Mouse (Mus musculus) lung, postnatal 4 days (tissue): ENCODE data around the gene Gm11634.
"Not testable (repeated sequence)": the region's sequence is repeated elsewhere in the genome, so short reads cannot be mapped to it uniquely, and the experiment has no call there.

Experiments
- DNase-seq, 2 experiments: peaks; one replicate each; pipeline ENCODE4 v3.0.0; 2021

The Gm11634 gene

DNA sequence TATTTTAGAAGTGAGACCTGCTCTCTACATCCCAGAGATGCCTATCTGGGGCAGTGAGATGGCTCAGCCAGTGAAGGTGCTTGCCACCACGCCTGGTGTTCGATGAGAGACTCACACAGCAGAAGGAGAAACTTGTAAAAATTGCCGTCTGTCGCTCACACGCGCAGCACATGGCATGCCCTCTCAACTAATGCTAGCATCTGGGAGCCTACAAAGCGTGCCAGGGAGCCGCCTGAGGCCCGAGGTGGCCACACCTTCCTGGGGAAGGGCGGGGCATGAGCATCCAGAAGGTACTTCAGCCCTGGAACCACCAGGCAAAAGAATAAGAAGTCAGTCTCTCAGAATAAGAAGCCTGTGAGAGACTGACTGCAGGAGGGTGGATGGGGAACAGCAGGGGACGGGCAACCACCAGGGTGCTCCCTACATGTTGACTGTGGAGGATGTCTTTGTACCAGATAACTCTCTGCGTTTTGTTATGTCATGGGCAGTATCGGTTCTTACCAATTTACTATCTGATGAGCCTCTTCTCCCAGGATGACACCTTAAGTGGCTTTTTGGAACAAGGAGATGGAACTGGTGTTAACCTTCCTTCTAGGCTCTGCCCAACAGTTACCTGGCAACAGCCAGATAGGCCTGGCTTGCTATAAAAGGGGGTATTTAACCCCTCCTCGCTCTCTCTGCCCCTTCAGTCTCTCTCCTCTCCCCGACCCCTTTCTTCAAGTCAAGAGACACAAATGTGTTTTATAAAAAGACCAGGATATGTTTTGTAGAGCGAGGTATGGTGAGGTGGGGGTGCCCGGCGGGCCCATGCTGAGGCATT is 18.1 kb upstream of the Gm11634 start:
- no peak for DNase-seq

DNA sequence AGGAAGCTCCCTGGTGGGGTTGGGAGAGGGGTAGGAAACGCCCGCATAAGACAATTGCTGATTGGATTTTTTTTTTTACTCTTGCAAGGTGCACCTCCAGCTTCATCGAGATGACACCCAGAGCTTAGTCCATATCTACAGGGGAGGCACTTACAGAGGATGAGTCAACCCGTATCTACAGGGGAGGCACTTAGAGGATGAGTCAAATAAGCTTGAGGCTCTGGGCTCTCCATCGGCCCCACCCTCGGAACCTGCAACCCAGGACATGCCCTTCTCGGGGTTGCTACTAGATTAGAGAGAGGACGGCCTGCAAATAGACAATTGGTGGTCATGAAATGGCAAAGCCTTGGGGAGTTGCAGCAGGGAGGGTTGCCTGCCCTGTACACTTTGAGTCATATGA is 17.0 kb upstream of the Gm11634 start:
- DNase-seq = no peak

DNA sequence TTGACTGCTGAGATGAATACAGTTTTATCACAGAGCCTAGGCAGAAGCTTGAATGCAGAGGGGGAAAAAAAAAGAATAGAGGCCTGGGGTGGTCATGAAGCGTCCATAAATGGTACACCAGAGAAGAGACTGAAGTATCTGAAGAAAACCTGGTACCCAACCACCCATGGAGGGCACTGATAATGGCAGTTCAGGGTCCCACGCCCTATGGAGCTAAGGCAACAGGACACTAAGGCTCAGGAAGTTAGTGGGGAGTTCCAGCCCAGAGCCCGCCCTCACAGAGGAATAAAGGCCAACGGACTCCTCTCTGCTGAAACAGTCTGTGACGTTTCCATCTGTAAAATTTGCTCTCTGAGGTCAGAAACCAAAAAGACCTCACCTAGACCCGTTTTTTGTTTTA is 16.3 kb upstream of the Gm11634 start:
- DNase-seq = no peak

DNA sequence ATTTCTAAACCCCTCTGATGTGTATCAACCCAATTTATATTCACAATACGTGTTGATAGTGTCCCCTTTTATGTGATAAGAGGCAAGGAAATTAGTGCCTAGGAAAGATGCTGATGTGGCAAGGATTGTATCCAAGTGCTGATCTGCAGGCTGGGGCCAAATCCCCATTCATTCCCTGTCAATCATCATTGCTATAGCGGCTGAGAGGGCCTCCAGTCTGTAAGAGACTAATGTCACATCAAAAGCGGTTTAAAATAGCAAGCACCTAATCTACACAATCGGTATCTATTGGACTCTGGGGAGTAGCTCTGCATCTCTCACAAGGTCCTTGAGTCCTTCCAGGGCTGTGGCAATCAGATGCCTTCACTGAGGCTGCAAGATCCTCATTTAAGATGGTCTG is 15.1 kb upstream of the Gm11634 start:
- DNase-seq = no peak

DNA sequence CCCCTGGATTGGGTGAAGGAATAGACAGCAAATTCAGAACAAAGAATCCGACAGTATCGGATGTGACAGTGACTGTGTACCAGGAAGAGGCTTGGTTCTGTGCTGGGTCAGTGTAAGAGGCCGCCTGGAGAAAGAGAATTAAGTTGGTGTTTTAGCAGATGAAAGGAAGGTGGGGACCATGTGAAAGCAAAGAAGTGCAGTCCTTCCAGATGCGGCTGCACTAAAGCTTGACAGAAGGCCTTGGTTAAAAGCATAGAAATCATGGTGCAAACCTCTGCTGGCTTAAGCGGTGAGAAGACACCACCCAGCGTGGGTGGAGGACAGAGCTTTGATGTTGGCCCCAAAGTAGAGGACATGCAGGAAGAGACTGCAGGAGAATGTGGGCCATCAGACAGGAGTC is 14.5 kb upstream of the Gm11634 start:
- no peak for DNase-seq

DNA sequence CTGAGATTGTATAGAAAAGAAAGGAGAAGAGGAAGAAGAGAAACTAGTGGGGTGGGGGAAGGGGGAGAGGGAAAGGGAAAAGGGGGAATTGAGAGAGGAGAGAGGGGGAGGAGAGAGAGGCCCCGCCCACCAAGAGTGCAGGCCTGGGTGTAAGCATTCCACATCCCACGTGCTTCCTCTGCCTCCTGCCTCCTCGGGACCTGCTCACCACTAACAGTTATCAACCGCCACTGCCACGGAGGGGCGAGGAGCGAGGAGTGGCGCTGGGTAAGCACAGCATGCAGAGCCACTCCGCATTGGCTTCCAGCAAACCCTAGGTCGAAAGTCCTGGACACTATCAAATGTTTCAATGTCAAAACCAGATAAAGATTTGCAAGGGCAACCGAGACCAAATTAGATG is 11.4 kb upstream of the Gm11634 start:
- no peak for DNase-seq

DNA sequence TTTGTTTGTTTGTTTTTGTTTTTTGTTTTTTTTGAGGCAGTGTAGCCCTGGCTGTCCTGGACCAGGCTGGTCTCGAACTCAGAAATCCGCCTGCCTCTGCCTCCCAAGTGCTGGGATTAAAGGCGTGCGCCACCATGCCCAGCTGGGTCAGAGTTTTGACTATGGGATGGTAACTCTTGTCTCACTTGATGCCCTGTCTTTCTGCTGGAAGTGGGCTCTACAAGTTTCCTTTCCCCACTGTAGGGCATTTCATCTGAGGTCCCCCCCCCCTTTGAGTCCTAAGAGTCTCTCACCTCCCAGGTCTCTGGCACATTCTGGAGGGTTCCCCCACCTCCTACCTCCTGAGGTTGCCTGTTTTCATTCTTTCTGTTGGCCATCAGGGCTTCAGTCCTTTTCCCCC is 8.1 kb upstream of the Gm11634 start:
- not testable (repeated sequence) for DNase-seq

DNA sequence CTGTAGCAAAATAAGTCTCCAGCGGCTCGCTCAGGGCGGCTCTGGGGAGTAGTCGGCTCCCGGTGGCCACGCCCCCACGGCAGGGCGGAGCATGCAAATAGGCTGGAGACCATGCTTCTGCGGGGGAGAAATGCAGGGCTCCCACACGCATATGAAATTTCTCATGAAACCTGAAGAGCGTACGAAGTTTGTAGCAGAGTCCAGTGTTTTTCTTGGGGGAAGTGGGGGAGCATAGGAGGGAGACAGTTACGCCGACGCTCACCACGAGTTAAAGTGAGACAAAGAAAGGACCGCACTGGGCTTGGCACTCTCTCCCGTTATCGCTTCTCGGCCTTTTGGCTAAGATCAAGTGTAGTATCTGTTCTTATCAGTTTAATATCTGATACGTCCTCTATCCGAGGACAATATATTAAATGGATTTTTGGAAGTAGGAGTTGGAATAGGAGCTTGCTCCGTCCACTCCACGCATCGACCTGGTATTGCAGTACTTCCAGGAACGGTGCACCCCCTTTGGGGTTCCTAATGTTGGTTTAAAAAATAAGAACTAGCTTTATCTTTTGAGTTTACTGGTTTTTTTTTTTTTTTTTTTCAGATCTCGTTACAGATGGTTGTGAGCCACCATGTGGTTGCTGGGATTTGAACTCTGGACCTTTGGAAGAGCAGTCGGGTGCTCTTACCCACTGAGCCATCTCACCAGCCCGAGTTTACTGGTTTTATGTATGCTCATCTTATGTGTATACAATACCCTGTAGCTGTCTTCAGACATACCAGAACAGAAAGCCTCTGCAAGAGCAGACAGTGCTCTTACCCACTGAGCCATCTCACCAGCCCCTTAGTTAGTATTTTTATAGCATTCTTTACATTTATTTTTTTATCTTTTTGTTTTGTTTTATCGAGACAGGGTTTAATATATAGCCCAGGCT is 5.7 kb upstream of the Gm11634 start:
- DNase-seq = peak; percentile 77 to 83

DNA sequence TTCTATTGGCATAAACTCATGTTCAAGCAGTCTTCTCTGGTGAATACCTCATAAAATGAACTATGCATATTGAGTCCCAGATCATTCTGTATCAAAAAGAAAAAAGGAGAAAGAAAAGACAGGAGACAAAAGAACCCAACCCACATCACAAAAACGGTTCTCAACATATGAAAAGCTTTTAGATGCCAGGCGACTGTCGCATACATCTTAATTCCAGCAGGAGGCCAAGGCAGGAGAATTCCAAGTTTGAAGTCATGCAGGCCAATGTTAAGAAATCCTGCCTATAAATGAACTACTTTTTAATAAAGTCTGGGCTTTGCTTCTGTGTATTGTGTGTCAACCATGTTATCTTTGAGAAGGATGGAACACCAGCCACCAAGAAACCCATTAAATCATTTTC is 5.1 kb upstream of the Gm11634 start:
- DNase-seq = no peak

DNA sequence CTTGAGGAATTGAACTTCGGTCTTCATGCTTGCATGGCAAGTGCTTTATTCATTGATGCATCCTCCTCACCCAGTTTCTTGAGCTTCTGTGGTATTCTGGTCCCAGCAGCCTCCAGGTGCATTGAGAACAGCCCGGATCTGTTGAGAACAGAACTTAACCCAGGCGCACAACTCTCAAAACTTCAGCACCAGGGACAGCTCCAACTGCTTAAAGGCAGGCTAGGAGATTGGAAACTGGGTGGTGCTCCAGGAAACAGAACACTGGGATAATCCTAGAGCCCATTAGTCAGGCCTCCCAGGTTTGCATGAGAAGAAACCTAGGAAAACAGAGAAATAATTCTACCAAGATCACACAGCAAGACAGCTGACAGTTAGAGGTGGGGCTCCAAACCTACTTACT is 3.4 kb upstream of the Gm11634 start:
- DNase-seq = peak; percentile 38 to 72

DNA sequence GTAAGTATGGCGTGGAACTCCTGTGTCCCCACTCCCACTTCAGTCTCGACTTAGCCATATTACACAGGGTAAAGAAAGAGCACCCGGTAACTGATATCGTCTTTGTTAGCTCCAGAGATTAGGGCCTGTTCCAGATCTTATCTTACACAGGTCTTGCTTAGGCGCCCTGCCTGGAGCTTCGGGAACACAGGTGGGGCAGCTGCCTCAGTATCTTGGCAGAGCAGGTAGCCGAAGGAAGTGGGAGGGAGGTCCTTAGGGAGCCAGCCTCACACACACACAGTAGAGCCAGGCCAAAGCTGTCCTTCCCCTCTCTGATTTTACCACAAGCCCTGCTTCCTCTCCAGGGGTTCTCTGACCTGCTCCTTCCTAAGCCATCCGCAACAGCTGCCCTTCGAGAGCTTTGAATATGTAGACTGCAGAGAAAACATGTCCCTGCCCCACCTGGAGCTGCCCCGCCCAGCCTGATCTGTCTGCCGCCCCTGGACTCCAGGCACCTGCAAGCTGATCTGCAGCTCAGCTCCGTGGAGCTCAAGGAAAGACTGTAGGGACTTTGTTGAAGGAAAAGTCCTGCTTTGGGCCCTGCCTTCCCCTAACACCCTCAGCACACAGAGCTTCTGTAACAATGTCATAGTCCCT is 8.9 kb downstream of the Gm11634 start:
- no peak for DNase-seq

DNA sequence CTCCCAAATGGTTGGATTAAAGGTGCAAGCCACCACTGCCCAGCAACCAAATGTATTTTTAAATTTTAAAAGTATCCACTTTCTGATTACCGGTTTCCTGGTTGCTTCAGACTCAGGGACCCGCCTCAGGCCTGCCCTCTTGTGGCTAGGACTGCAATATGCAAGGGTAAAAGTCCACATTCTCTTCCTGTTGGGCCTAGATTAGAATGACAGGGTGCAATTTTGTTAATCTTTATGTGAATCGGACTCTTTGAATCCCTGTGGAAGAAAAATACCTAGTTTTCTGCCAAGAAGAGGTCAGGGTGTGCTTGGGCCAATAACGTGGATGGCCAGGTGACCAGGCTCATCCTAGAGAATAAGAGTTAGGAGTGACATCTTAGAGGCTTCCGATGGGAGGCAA is 9.6 kb downstream of the Gm11634 start:
- peak; percentile 54 to 74 for DNase-seq

DNA sequence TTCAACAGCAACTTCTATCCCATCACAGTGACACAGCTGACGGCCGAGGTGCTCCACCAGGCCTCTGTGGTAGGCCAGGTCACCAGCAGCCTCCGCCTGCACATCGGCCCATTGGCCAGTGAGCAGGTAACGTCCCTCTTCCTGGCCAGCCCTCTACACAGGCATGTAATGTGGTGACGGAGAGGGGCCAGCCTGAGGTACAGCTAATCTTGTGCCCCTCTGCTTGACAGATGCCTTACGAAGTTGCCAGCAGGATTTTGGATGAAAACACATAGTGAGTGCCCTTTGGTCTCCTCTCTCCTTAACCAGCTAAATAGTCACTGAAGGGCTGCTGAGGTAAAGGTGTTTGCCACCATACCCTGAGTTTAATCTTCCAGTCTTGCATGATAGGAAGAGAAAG is 10.2 kb downstream of the Gm11634 start:
- DNase-seq = no peak

DNA sequence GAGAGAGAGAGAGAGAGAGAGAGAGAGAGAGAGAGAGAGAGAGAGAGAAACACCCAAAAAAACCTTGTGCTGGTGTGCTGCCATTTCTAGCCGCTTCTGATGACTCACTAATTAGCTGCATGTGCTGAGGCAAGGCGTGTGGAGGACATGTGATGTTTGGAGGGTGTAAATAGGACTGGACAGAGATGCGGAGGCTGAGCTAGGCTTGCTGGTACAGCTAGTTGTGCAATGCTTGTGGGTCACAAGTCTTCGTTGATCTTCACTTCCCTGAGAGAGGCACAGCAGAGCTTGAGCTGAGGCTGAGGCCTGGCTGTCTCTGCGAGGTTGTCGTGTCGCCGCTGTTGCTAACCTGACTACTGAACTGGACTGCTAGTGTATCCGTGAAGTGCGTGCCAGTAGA is 11.4 kb downstream of the Gm11634 start:
- DNase-seq = peak; percentile 32 to 45

DNA sequence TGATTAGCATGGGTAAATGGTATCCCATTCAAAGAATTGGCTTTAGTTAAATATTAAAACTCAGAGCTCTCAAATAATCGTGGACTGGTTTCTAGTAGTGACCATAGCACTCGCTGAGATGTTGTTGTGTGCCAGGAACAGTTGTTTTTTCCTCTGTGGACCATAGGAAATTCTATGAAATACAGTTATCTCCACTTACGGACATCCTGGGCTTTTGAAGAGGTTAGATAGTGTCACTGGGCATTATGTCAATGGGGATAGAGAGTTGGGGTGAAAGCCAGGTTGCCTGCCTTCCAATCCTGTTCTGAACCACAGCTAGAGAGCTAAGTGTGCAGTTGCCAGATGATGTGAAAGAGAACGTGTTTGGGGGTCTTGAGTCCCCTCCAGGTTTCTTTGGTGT is 13.3 kb downstream of the Gm11634 start:
- no peak for DNase-seq

DNA sequence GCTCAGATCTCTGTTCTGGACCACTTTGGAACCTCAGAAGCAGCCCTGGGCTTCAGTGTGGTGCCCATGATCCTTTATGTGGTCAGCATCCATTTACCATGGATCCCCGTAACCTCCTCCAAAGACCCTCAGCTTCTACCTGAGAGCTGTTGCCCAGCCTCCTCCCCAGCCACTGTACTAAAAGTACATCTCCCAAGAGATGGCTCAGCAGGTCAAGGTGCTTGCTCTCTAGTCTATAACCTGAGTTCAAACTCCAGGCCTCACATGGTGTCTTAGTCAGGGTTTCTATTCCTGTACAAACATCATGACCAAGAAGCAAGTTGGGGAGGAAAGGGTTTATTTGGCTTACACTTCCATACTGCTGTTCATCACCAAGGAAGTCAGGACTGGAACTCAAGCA is 14.0 kb downstream of the Gm11634 start:
- not testable (repeated sequence) for DNase-seq

DNA sequence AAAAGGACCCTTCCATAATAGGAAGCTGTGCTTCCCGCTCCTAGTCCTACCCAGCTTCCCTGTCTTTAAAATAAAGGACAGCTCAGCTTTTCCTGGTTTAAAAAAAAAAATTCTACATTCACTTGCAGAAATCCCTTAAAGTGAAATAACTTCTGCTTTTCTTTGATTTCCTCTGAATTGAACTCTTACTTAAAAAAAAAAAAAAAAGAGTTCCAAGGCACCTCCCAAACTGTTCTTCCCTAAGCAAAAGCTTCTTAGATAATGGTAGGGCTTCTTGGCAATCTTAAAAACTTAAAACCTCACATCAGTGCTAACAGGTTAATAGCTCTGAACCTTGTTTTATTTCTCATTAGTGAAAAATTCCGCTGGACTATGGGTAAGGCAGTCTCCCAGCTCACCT is 15.9 kb downstream of the Gm11634 start:
- no peak for DNase-seq

DNA sequence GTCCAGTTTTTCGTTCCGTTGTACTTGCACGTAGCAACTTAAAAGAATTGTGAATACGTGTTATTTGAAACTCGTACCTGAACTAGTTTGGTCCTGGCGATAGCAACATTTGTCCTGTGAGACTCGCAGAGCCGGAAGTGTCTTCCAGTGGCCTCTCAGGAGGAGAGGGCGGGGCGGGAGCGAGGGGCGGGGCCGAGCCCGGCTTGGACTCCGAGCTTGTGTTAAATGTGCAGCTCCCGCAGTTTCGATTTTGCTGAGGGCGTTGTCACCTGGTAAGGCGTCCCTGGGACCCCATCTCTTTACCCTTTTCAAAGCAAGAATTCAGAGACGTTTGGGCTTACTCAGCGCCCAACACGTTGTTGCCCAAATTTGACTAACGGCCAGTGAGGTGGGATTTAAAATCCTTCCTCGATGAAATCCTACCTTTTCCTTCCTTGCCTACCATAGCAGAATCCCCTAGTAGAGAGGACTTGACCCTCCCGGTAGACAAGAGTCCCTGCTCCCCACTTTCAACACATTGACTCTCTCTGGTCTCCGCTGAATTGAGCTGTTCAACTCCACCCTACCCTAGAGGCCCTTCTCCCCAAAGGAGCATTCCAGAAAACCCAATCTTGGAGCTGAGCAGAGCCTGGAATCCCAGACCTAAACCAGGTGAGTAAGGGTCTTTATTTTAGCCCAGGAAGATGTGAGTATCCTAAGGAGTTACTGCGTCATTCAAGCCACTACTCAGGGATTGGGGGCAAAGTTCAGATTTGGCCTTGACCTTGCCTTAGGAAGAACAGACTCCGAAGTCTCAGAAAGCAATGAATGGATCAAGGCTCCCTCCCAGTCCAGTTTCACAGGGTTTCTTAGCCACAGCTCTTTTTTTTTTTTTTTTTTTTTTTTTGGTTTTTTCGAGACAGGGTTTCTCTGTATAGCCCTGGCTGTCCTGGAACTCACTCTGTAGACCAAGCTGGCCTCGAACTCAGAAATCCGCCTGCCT is 16.7 kb downstream of the Gm11634 start, which contains the start of gene Tmem106a:
Gene Tmem106a (plus strand): TSS at position 189 of the 982 bp plus-strand sequence.
- DNase-seq = peak; percentile 78 to 82

DNA sequence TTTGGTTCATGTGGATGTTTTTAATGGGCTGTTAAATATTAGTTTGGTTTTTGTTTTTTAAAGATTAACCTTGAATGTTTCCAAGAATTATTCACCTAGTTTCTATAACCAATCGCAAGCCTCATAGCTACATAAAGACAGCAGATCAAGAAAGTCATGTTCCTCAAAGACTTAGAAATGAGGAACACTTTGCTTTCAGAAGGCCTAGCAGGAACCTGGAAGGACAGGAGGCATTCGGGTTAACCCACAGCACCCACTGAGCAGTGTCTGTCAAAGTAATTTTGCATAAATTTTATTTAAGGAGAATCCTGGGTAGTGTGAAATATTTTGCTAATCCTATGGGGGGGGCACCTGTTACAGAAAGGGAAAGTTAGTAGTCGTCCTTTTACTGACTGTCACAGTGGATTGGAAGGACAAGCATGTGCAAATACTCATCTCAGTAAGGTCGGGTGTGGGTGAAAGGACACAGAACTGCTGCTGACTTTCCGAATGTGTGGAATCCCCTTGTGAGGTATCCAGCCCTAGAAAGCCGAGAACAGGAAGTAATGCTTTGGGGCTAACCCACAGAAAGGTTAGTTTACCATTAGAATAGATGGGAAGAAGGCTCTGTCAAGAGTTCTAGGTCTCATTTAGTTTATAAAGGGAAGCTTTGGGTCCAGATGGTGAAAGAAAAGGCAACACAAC is 17.8 kb downstream of the Gm11634 start:
- no peak for DNase-seq

DNA sequence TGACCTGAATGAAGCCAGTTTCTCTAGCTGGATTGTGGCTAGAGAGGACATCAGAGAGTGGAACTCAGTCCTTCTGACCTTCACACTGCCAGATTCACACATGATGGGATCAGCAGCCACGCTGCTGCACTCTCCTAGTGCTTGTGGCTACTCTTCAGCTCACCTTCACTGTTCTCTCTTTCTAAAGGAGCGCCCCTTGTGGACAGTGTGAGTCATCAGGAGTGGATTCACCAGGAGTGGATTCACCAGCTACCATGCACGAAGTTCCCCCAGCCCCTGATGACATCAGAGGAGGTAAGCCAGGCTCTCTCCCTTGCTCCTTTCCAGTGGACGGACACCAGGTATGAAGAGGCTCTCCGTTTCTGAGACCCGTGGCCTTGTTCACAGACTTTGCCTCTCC is 22.9 kb downstream of the Gm11634 start:
- DNase-seq = no peak

DNA sequence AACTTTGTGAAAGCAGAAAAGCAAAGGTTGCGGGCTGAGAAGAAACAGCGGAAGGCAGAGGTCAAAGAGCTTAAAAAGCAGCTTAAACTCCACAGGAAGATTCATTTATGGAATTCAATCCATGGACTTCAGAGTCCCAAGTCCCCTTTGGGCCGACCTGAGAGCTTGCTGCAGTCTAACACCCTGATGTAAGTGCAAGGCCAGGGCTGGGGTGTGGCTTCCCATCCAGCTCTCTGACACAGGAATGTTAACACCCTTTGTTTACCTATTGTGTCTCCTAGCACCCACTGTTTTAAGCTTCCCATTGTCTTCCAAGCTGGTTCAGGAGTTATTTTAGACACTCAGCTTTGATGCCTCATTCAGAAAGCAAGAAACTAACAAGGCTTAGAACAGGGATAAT is 30.6 kb downstream of the Gm11634 start:
- no peak for DNase-seq

DNA sequence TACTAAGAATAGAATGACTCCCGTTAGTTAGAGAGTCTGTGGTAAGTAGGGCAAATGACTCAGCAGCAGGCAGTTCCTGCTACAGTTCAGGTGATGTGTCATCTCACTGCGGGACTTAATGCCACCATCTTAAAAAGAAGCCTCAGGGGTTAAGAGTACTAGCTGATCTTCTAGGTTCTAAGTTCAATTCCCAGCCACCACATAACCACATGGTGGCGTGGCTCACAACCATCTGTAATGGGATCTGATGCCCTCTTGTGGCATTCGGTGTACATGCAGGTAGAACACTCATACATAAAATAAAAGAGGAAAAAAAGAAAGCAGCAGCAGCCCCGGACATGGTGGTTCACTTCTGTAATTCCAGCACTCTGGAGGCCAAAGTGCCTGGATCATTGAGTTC is 36.7 kb downstream of the Gm11634 start:
- peak in 1 of 2 experiments; percentile 69 for DNase-seq
